In genomic region chr19:56761727-56762126, GRCm38 (mm10) we compare ENCODE assay signal across 17 mouse cellular contexts.
"Had no signal": no experiment of that assay in that cellular context is flagged by ENCODE, and none has a peak within 500 bp of the region (broad histone marks: within the 10 kb centered on the region; RNA-seq: fewer than 3 reads in every experiment).

No protein-coding gene starts in this region.

- H3K36me3 ChIP-seq: limb, embryonic 12.5 days; liver, embryonic 13.5 days; lung, embryonic 15.5 days; midbrain, embryonic 13.5 days; neural tube, embryonic 12.5 days; stomach, embryonic 15.5 days had no signal

- ATAC-seq: liver, postnatal 0 days; midbrain, embryonic 13.5 days had no signal

- H3K4me3 ChIP-seq: limb, embryonic 12.5 days; liver, embryonic 13.5 days; lung, embryonic 15.5 days; midbrain, embryonic 13.5 days; neural tube, embryonic 12.5 days; stomach, embryonic 15.5 days had no signal

- DNase-seq: kidney, adult 9 months; kidney, postnatal 36 days; layer of hippocampus, adult 9-11 months; layer of hippocampus, postnatal 36 days; liver; liver, embryonic 13.5 days; liver, postnatal 0 days; retina, postnatal 1 day; right cerebral cortex, postnatal 4 days; spleen, adult 18-20 months; thymus, postnatal 4 days had no signal

- H3K4me1 ChIP-seq: limb, embryonic 12.5 days; liver, embryonic 13.5 days; lung, embryonic 15.5 days; midbrain, embryonic 13.5 days; neural tube, embryonic 12.5 days; stomach, embryonic 15.5 days had no signal

- H3K9ac ChIP-seq: limb, embryonic 12.5 days; liver, embryonic 13.5 days; liver, postnatal 0 days; lung, embryonic 15.5 days; midbrain, embryonic 13.5 days; neural tube, embryonic 12.5 days; stomach, embryonic 15.5 days had no signal

- H3K27ac ChIP-seq: kidney, postnatal 0 days; limb, embryonic 12.5 days; liver, embryonic 13.5 days; lung, embryonic 15.5 days; midbrain, embryonic 13.5 days; neural tube, embryonic 12.5 days; stomach, embryonic 15.5 days had no signal

- H3K4me2 ChIP-seq: limb, embryonic 12.5 days; liver, embryonic 13.5 days; lung, embryonic 15.5 days; midbrain, embryonic 13.5 days; neural tube, embryonic 12.5 days; stomach, embryonic 15.5 days had no signal

- H3K9me3 ChIP-seq: liver, embryonic 13.5 days; lung, embryonic 15.5 days; midbrain, embryonic 13.5 days; neural tube, embryonic 12.5 days; stomach, embryonic 15.5 days had no signal

- H3K27me3 ChIP-seq: limb, embryonic 12.5 days; lung, embryonic 15.5 days; midbrain, embryonic 13.5 days; neural tube, embryonic 12.5 days; stomach, embryonic 15.5 days had no signal
